Comparison of ENCODE assay signal across 8 mouse cellular contexts in the genomic region with DNA sequence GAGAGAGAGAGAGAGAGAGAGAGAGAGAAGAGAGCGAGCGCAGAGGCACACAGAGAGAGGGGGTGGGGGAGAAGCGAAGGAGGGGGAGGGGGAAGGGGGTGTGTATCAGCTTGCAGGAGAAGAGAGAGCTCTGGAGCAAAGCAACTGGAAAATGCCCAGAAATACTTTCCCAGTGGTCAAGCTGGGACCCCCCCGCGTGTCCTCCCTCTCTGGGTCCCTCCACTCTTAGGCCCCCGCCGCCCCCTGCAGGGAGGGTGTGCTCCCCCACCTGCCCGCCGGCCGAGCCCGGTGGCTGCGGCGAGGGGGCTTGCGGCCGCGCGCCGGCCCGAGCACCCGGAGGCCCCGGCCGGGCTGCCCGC. TPM values are rescaled to one million over a fixed set of nuclear protein-coding genes. Genes with fewer than 3 reads are reported as not detected.
DNase-seq lines count a peak whose midpoint lies in the region; ATAC-seq and TF ChIP-seq lines count a peak whose summit lies in the region.

No protein-coding gene starts in this region.

- H3K4me3 ChIP-seq in lung, embryonic 15.5 days, result peak overlapping the region; percentile 74
- no peak overlapping the region for H3K4me3 ChIP-seq in lung, adult 2 months (replicated peaks; ENCODE audit: extremely low read depth, low read depth, low read length)
- H3K4me3 ChIP-seq in forebrain, embryonic 15.5 days, result peak overlapping the region; percentile 88
- H3K4me3 ChIP-seq in limb, embryonic 13.5 days, result peak overlapping the region; percentile 77
- peak overlapping the region; percentile 63 for H3K4me3 ChIP-seq in olfactory bulb, adult 2 months (ENCODE audit: insufficient read depth, low read depth, low read length)

- H3K36me3 ChIP-seq in lung, embryonic 15.5 days, result no peaks in the 10 kb centered on the region
- no peaks in the 10 kb centered on the region for H3K36me3 ChIP-seq in forebrain, embryonic 15.5 days
- H3K36me3 ChIP-seq in limb, embryonic 13.5 days, result no peaks in the 10 kb centered on the region

- H3K4me2 ChIP-seq in lung, embryonic 15.5 days, result peak overlapping the region; percentile 98
- H3K4me2 ChIP-seq in forebrain, embryonic 15.5 days (replicated peaks), result peak overlapping the region; percentile 64
- peak overlapping the region; percentile 71 for H3K4me2 ChIP-seq in limb, embryonic 13.5 days (replicated peaks)

- 0% methylated on average over 16 of the region's 23 CpGs for WGBS in lung, embryonic 15.5 days
- 3% methylated on average over 20 of the region's 23 CpGs for WGBS in lung, adult 2 months
- whole genome bisulfite sequencing in forebrain, embryonic 15.5 days, result 0% methylated on average over 17 of the region's 23 CpGs
- WGBS in limb, embryonic 13.5 days, result 4% methylated on average over 10 of the region's 23 CpGs
- WGBS in olfactory bulb, adult 2 months, result 19% methylated on average over 20 of the region's 23 CpGs

- H3K27ac ChIP-seq in lung, embryonic 15.5 days, result no peak overlapping the region
- peak overlapping the region; percentile 96 for H3K27ac ChIP-seq in forebrain, embryonic 15.5 days (replicated peaks)
- H3K27ac ChIP-seq in limb, embryonic 13.5 days, result peak overlapping the region; percentile 98
- H3K27ac ChIP-seq in olfactory bulb, adult 2 months (ENCODE audit: insufficient read depth, low read depth, low read length), result no peak overlapping the region

- no peak for TF ChIP-seq POLR2A in lung, adult 2 months (IDR thresholded peaks at IDR 0.05; ENCODE audit: borderline replicate concordance, extremely low read depth, low read depth, low read length)
- no peak for TF ChIP-seq POLR2A in olfactory bulb, adult 2 months (IDR thresholded peaks at IDR 0.05; ENCODE audit: insufficient read depth, low read depth, low read length)

- H3K9me3 ChIP-seq in lung, embryonic 15.5 days, result no peaks in the 10 kb centered on the region
- H3K9me3 ChIP-seq in forebrain, embryonic 15.5 days, result no peaks in the 10 kb centered on the region
- H3K9me3 ChIP-seq in limb, embryonic 13.5 days, result no peaks in the 10 kb centered on the region

- peaks cover 30% of the 10 kb centered on the region for H3K4me1 ChIP-seq in lung, embryonic 15.5 days
- H3K4me1 ChIP-seq in lung, adult 2 months (ENCODE audit: control insufficient read depth, insufficient read depth, low read length), result no peaks in the 10 kb centered on the region
- peaks cover 43% of the 10 kb centered on the region for H3K4me1 ChIP-seq in forebrain, embryonic 15.5 days
- peaks cover 42% of the 10 kb centered on the region for H3K4me1 ChIP-seq in limb, embryonic 13.5 days
- peaks cover 15% of the 10 kb centered on the region for H3K4me1 ChIP-seq in olfactory bulb, adult 2 months (ENCODE audit: control insufficient read depth, insufficient read depth, low read length)

- H3K27me3 ChIP-seq in lung, embryonic 15.5 days, result peaks cover 71% of the 10 kb centered on the region
- peaks cover 6% of the 10 kb centered on the region; the same call in 1 of the 2 replicates for H3K27me3 ChIP-seq in forebrain, embryonic 15.5 days
- peaks cover 38% of the 10 kb centered on the region for H3K27me3 ChIP-seq in limb, embryonic 13.5 days

- DNase-seq in adrenal gland, postnatal 10 days, result peak; percentile 35
- no peak for DNase-seq in adrenal gland, adult 8-10 months
- DNase-seq in lung, adult 2 months, result no peak
- no peak for DNase-seq in Muller cell, postnatal 12 days (ENCODE audit: inconsistent ontology term)

- ATAC-seq in lung, embryonic 15.5 days (ENCODE audit: borderline replicate concordance, extremely low read depth, low FRiP score, low TSS enrichment), result no peak; the same call in 1 of the 2 replicates
- ATAC-seq in forebrain, embryonic 15.5 days (replicated peaks), result peak; percentile 10; the same call in 1 of the 2 replicates
- ATAC-seq in limb, embryonic 13.5 days (ENCODE audit: low FRiP score, low read depth), result peak; percentile 42; the same call in 1 of the 2 replicates

- peak overlapping the region; percentile 62; the same call in 1 of the 2 replicates for H3K9ac ChIP-seq in lung, embryonic 15.5 days
- H3K9ac ChIP-seq in forebrain, embryonic 15.5 days (replicated peaks), result peak overlapping the region; percentile 95
- peak overlapping the region; percentile 96 for H3K9ac ChIP-seq in limb, embryonic 13.5 days

- TF ChIP-seq CTCF in lung, adult 2 months (IDR thresholded peaks at IDR 0.05; ENCODE audit: insufficient read depth, low read length), result no peak
- TF ChIP-seq CTCF in olfactory bulb, adult 2 months (IDR thresholded peaks at IDR 0.05; ENCODE audit: insufficient read depth, low read depth, low read length), result no peak

RNA-seq across cellular contexts. Expression of gene Npas3, which starts 3.7 kb away (rescaled TPM):
- total RNA-seq in adrenal gland, postnatal 10 days (2021), result 1 to 10 TPM; 2.4 to 3.5 TPM
- total RNA-seq in adrenal gland, adult 8-10 months (2022), result 1 to 10 TPM; 1.9 to 4.7 (median 2.8) TPM
- 0.48 and 0.59 TPM in 2 replicates for polyA plus RNA-seq in lung, embryonic 15.5 days (2015; fragmentation: Nextera tagmentation; extraction: Ambion mirVana)
- polyA plus RNA-seq in lung, adult 2 months (2012; rRNA removed), result 0.05 and 0.15 TPM in 2 replicates
- 16.1 and 18.3 TPM in 2 replicates for polyA plus RNA-seq in forebrain, embryonic 15.5 days (2015; fragmentation: Nextera tagmentation; extraction: Ambion mirVana)
- 7.8 and 8.6 TPM in 2 replicates for polyA plus RNA-seq in limb, embryonic 13.5 days (2015; fragmentation: Nextera tagmentation; extraction: Ambion mirVana)
- not detected in 2 replicates for polyA plus RNA-seq in olfactory bulb, adult 2 months (2012; ENCODE audit: insufficient read depth, insufficient read length, low replicate concordance, missing spikeins)

Comparison
In these comparisons a context has a peak if more than half of its experiments do, and no peak if none do; other contexts are left out.
1. H3K27ac ChIP-seq: peak in forebrain, embryonic 15.5 days (single experiment) and limb, embryonic 13.5 days (single experiment); none in lung, embryonic 15.5 days (single experiment) and olfactory bulb, adult 2 months (single experiment).
2. Peak in every context shown above with its lines, with median percentiles within 50 percentile points of each other: H3K4me2 ChIP-seq and H3K9ac ChIP-seq.